Mouse (Mus musculus): Measurements from ENCODE around the gene Prr5l. TPM values are rescaled to one million over a fixed set of nuclear protein-coding genes. Genes with fewer than 3 reads are reported as not detected.

Prr5l gene
- polyA plus RNA-seq, 1 experiment = 0.02 TPM

GRCm38 (mm10) chr2:101762405-101762804 lies 120.4 kb downstream of the Prr5l start:
- Histone ChIP-seq H3K36me3 (ENCODE audit: control insufficient read depth) (no peaks in the 10 kb centered on the region), H3K9me3 (ENCODE audit: control insufficient read depth, low read length) (no peaks in the 10 kb centered on the region), H3K4me1 (ENCODE audit: control insufficient read depth) (no peaks in the 10 kb centered on the region), H3K4me3 (replicated peaks) (no peak overlapping the region), H3K27me3 (ENCODE audit: control insufficient read depth) (no peaks in the 10 kb centered on the region)
- TF ChIP-seq TAL1 (IDR thresholded peaks at IDR 0.05; ENCODE audit: low read length) = no peak
- no peak for TF ChIP-seq GATA1 (IDR thresholded peaks at IDR 0.05; ENCODE audit: low read length)

GRCm38 (mm10) chr2:101761898-101762297 lies 120.9 kb downstream of the Prr5l start:
- no peak for TF ChIP-seq GATA1 (IDR thresholded peaks at IDR 0.05; ENCODE audit: low read length)
- TF ChIP-seq TAL1 (IDR thresholded peaks at IDR 0.05; ENCODE audit: low read length) = no peak
- Histone ChIP-seq H3K4me1 (ENCODE audit: control insufficient read depth) (no peaks in the 10 kb centered on the region), H3K27me3 (ENCODE audit: control insufficient read depth) (no peaks in the 10 kb centered on the region), H3K36me3 (ENCODE audit: control insufficient read depth) (no peaks in the 10 kb centered on the region), H3K4me3 (replicated peaks) (no peak overlapping the region), H3K9me3 (ENCODE audit: control insufficient read depth, low read length) (no peaks in the 10 kb centered on the region)

- Histone ChIP-seq H3K4me1 (ENCODE audit: control insufficient read depth) (no peaks in the 10 kb centered on the region), H3K4me3 (replicated peaks) (no peak overlapping the region), H3K9me3 (ENCODE audit: control insufficient read depth, low read length) (no peaks in the 10 kb centered on the region), H3K36me3 (ENCODE audit: control insufficient read depth) (no peaks in the 10 kb centered on the region), H3K27me3 (ENCODE audit: control insufficient read depth) (no peaks in the 10 kb centered on the region)
- TF ChIP-seq GATA1 (IDR thresholded peaks at IDR 0.05; ENCODE audit: low read length) (no peak), TAL1 (IDR thresholded peaks at IDR 0.05; ENCODE audit: low read length) (no peak)
Measured at GRCm38 (mm10) chr2:101759523-101760277, 123.1 kb downstream of the Prr5l start.

- no peak overlapping the region for H3K4me3 ChIP-seq (replicated peaks)
- no peaks in the 10 kb centered on the region for H3K4me1 ChIP-seq (ENCODE audit: control insufficient read depth)
- TF ChIP-seq TAL1 (IDR thresholded peaks at IDR 0.05; ENCODE audit: low read length) = no peak
- TF ChIP-seq GATA1 (IDR thresholded peaks at IDR 0.05; ENCODE audit: low read length) = no peak
Measured at GRCm38 (mm10) chr2:101757806-101758205, 125.0 kb downstream of the Prr5l start.

GRCm38 (mm10) chr2:101756069-101756753 lies 126.6 kb downstream of the Prr5l start:
- Histone ChIP-seq H3K4me1 (ENCODE audit: control insufficient read depth) (no peaks in the 10 kb centered on the region), H3K9me3 (ENCODE audit: control insufficient read depth, low read length) (no peaks in the 10 kb centered on the region), H3K4me3 (replicated peaks) (no peak overlapping the region), H3K36me3 (ENCODE audit: control insufficient read depth) (no peaks in the 10 kb centered on the region), H3K27me3 (ENCODE audit: control insufficient read depth) (no peaks in the 10 kb centered on the region)
- TF ChIP-seq GATA1 (IDR thresholded peaks at IDR 0.05; ENCODE audit: low read length) (no peak), TAL1 (IDR thresholded peaks at IDR 0.05; ENCODE audit: low read length) (no peak)

More at GRCm38 (mm10) chr2:101757806-101758205, 125.0 kb downstream of the Prr5l start:
- H3K9me3 ChIP-seq (ENCODE audit: control insufficient read depth, low read length) = no peaks in the 10 kb centered on the region
- H3K27me3 ChIP-seq (ENCODE audit: control insufficient read depth) = no peaks in the 10 kb centered on the region
- no peaks in the 10 kb centered on the region for H3K36me3 ChIP-seq (ENCODE audit: control insufficient read depth)

- H3K9me3 ChIP-seq (ENCODE audit: control insufficient read depth, low read length) = no peaks in the 10 kb centered on the region
- no peaks in the 10 kb centered on the region for H3K36me3 ChIP-seq (ENCODE audit: control insufficient read depth)
- no peaks in the 10 kb centered on the region for H3K27me3 ChIP-seq (ENCODE audit: control insufficient read depth)
- no peak for TF ChIP-seq GATA1 (IDR thresholded peaks at IDR 0.05; ENCODE audit: low read length)
- no peak for TF ChIP-seq TAL1 (IDR thresholded peaks at IDR 0.05; ENCODE audit: low read length)
- H3K4me1 ChIP-seq (ENCODE audit: control insufficient read depth) = no peaks in the 10 kb centered on the region
- no peak overlapping the region for H3K4me3 ChIP-seq (replicated peaks)
Measured at GRCm38 (mm10) chr2:101754939-101755555, 127.8 kb downstream of the Prr5l start.

GRCm38 (mm10) chr2:101754428-101754827 lies 128.4 kb downstream of the Prr5l start:
- Histone ChIP-seq H3K9me3 (ENCODE audit: control insufficient read depth, low read length) (no peaks in the 10 kb centered on the region), H3K4me3 (replicated peaks) (no peak overlapping the region), H3K36me3 (ENCODE audit: control insufficient read depth) (no peaks in the 10 kb centered on the region), H3K4me1 (ENCODE audit: control insufficient read depth) (no peaks in the 10 kb centered on the region), H3K27me3 (ENCODE audit: control insufficient read depth) (no peaks in the 10 kb centered on the region)
- TF ChIP-seq TAL1 (IDR thresholded peaks at IDR 0.05; ENCODE audit: low read length) (no peak), GATA1 (IDR thresholded peaks at IDR 0.05; ENCODE audit: low read length) (no peak)

- TF ChIP-seq TAL1 (IDR thresholded peaks at IDR 0.05; ENCODE audit: low read length) (no peak), GATA1 (IDR thresholded peaks at IDR 0.05; ENCODE audit: low read length) (no peak)
- Histone ChIP-seq H3K36me3 (ENCODE audit: control insufficient read depth) (no peaks in the 10 kb centered on the region), H3K9me3 (ENCODE audit: control insufficient read depth, low read length) (no peaks in the 10 kb centered on the region), H3K27me3 (ENCODE audit: control insufficient read depth) (no peaks in the 10 kb centered on the region), H3K4me3 (replicated peaks) (no peak overlapping the region), H3K4me1 (ENCODE audit: control insufficient read depth) (no peaks in the 10 kb centered on the region)
Measured at GRCm38 (mm10) chr2:101752979-101753378, 129.8 kb downstream of the Prr5l start.

GRCm38 (mm10) chr2:101752402-101752801 lies 130.4 kb downstream of the Prr5l start:
- H3K36me3 ChIP-seq (ENCODE audit: control insufficient read depth) = no peaks in the 10 kb centered on the region
- H3K27me3 ChIP-seq (ENCODE audit: control insufficient read depth) = no peaks in the 10 kb centered on the region
- no peaks in the 10 kb centered on the region for H3K9me3 ChIP-seq (ENCODE audit: control insufficient read depth, low read length)
- no peak for TF ChIP-seq TAL1 (IDR thresholded peaks at IDR 0.05; ENCODE audit: low read length)
- TF ChIP-seq GATA1 (IDR thresholded peaks at IDR 0.05; ENCODE audit: low read length) = no peak
- no peak overlapping the region for H3K4me3 ChIP-seq (replicated peaks)
- H3K4me1 ChIP-seq (ENCODE audit: control insufficient read depth) = no peaks in the 10 kb centered on the region
